Mouse (Mus musculus): ENCODE measurements around the gene Bhlhe23.

The Bhlhe23 gene

GRCm38 (mm10) chr2:180776793-180777192 lies at the start of gene Bhlhe23:
TSS of gene Bhlhe23 (minus strand) at chr2:180776900.
- no peak for DNase-seq (ENCODE audit: low read depth in 2 of 2, low spot score in 2 of 2)

DNA sequence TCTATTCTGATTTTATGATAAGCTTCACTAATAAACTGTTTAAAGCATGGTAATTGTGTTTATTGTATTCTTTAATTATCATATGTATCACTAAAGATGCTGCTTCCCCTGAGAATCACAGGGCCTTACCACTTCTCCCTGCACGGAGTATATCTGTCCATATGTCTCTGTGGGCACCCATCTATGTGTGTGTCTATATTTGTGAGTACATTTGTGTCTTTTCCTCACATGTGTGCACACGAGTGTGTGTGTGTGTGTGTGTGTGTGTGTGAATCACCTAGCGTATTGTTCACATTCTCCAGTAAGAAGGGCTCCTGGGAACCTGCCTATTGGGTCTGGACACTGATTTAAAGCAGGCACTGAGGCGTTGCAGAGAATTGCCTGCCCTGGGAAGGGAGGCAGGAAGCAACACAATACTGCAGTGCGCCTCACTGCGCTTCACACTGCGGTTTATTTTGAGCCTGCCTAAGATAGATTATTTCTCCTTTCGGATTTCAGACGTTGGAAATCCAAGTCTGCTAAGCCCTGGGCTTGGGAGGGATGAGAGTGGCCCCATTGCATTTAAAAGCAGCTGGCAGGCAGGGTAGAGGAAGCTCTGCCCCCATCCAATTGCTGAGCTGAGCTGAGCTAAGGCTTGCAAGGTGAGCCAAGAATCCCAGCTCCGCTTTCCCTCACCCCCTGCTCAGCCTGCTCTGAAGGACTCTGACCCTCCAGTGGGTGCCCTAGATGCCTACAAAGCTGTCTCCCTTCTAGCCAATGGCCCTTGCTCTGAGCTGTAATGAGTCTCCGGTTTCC lies 48.6 kb upstream of the Bhlhe23 start:
- DNase-seq (ENCODE audit: low read depth in 2 of 2, low spot score in 2 of 2) = no peak

- no peak for DNase-seq (ENCODE audit: low read depth in 2 of 2, low spot score in 2 of 2)
Observed at GRCm38 (mm10) chr2:180824724-180825123, 48.0 kb upstream of the Bhlhe23 start.

DNA sequence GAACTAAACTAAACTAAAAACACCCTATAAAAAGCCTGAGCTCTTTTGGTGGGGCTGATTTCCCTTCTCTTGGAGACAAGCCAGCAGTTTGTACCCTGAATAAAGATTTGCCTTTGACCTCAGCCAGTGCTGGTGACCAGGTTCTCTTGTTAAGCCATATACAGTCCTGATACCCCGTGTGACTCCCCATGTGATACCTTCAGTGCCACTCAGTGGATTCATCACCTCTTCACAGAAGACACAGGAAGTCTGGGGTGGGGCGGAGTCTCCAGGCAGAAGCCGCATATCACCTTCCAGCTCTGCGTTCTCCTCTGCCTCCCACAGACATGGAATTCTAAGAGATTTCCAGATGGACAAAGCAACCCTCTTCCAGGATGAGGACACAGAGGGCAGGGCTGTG lies 47.4 kb upstream of the Bhlhe23 start:
- DNase-seq (ENCODE audit: low read depth in 2 of 2, low spot score in 2 of 2) = no peak

DNA sequence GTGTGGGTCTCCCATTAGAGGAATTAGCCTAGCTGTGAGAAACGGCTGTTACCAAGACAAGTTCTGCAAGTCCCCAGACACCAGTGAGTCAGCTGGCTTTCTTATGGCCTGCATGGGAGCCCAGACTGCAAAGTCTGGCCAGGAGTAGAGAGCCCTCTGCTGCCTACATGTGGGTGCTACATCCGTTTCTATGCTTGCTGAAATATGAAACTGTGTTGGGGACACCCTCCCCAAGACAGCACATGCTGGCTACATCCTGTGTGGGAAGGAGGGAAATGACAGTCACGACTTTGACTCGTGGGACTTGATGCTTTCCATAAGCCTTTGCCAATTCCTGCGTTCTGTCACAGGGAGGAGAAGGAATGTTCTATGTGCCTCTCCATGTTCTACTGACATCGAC lies 45.8 kb upstream of the Bhlhe23 start:
- DNase-seq (ENCODE audit: low read depth in 2 of 2, low spot score in 2 of 2) = no peak

GRCm38 (mm10) chr2:180819504-180819903 lies 42.8 kb upstream of the Bhlhe23 start:
- DNase-seq (ENCODE audit: low read depth in 2 of 2, low spot score in 2 of 2) = no peak

- DNase-seq (ENCODE audit: low read depth in 2 of 2, low spot score in 2 of 2) = no peak
Observed at GRCm38 (mm10) chr2:180816440-180817065, 39.9 kb upstream of the Bhlhe23 start.

GRCm38 (mm10) chr2:180813982-180814568 lies 37.4 kb upstream of the Bhlhe23 start:
- DNase-seq (ENCODE audit: low read depth in 2 of 2, low spot score in 2 of 2) = no peak

DNA sequence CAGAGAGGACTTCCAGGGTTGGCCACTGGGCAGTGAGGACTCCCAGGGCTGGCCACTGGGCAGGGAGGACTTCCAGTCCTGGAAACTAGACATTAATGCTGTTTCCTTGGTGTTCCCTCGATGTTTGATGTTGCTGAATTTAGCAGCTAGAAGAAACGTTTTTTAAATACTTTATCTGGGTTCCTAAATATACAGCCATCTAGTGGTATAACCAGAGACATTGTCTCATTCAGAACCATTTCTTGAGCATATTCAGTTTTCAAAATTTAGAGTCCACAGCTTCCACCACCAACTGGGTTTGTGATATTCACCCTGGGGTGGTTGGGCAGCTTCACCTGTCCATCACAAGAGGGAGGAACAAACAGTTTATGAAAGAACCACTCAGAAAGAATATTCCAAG lies 34.3 kb upstream of the Bhlhe23 start:
- no peak for DNase-seq (ENCODE audit: low read depth in 2 of 2, low spot score in 2 of 2)

GRCm38 (mm10) chr2:180809510-180809909 lies 32.8 kb upstream of the Bhlhe23 start:
- no peak for DNase-seq (ENCODE audit: low read depth in 2 of 2, low spot score in 2 of 2)

DNA sequence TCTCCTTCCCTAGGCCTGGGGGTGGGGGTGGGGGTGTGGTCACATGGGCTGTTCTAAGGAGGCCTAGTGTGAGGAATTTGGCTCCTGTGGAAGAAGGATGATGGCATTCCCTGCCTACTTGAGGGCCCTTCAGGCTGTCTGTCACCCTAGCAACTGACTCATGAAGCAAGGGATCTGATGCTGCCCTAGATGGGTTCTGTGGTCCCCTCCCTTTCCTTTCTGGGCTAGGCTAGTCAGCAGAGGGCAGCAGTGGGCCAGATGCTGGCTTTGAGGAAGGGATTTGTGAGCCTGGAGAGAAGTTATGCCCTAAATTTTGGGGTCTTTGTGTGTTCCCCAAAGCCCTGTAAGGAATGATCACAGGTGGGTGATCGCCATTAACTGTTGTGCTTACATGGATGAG lies 29.3 kb upstream of the Bhlhe23 start:
- DNase-seq (ENCODE audit: low read depth in 2 of 2, low spot score in 2 of 2) = no peak

- DNase-seq (ENCODE audit: low read depth in 2 of 2, low spot score in 2 of 2) = no peak
Observed at GRCm38 (mm10) chr2:180796008-180796407, 19.3 kb upstream of the Bhlhe23 start.

GRCm38 (mm10) chr2:180795597-180795996 lies 18.9 kb upstream of the Bhlhe23 start:
- no peak for DNase-seq (ENCODE audit: low read depth in 2 of 2, low spot score in 2 of 2)

DNA sequence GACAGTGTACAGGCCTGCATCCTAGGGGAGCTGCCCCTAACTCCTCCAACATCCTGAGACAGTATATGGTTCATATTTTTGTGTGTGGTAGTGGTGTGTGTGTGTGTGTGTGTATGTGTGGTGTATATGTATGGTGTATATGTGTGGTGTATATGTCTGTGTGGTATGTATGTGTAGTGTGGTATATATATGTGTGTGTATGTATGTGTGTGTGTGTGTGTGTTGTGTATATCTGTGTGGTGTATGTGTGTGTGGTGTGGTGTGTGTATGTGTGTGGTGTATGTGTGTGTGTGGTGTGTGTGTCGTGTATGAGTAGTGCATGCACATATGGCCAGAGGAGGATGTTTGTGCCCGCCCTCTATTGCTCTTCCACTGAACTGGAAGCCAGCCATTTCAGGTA lies 17.7 kb upstream of the Bhlhe23 start:
- no peak for DNase-seq (ENCODE audit: low read depth in 2 of 2, low spot score in 2 of 2)

DNA sequence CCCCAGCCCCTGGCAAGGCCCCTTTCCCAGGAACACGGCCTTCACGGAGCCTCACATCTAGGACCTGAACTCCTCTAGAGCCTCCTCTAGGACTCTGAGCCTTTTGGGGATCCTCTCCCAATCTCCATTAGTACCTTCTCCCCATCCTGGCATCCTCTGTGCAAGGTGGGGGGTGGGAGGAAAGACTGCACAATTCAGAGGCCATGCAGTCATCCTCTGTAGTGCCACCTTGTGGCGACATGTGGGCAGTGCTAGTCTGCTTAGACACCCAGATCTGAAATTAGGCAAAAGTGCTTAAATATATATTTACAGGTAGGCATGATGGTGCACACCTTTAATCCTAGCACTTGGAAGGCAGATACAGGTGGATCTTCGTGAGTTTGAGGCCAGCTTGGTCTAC lies 15.0 kb upstream of the Bhlhe23 start:
- peak; percentile 6 to 17 for DNase-seq (ENCODE audit: low read depth in 2 of 2, low spot score in 2 of 2)

DNA sequence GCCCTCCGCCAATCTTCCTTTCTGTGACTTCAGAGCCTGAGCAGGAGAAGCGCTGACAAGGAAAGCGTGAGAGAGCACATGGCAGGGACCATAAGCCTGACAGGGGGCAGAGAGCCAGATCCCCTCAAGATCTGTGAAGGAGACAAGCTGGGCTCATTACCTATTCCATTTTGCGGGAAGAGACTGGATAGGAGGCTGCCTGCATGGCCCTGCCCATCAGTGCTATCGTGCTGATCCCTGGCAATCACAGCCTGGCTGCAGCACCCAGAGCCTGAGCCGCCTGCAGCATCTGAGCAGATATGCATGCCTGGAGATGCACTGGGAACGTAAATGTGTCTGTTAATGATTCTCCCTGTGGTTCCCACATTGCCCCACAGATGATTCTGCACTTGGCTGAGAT lies 12.1 kb upstream of the Bhlhe23 start:
- DNase-seq (ENCODE audit: low read depth in 2 of 2, low spot score in 2 of 2) = no peak

DNA sequence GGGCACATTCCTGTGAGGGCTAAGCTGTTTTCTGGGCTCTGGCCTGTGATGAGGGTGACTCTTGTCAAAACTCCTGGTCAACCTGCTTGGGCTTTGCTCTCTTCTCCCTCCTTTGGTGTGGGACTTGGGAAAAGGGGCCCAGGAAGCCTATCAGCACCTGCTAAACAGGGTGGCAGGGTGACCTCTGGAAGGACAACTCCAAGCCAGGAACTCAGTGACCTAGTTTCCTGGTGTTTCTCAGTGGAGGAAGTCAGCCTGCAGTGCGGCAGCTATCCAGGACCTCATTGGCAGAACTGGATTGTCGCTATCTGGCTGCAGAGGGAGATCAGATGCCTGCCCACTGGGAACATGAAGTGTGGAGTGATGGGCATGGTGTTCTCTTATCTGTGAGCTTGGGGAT lies 11.7 kb upstream of the Bhlhe23 start:
- no peak for DNase-seq (ENCODE audit: low read depth in 2 of 2, low spot score in 2 of 2)

- no peak for DNase-seq (ENCODE audit: low read depth in 2 of 2, low spot score in 2 of 2)
Observed at GRCm38 (mm10) chr2:180787566-180788232, 11.0 kb upstream of the Bhlhe23 start.

DNA sequence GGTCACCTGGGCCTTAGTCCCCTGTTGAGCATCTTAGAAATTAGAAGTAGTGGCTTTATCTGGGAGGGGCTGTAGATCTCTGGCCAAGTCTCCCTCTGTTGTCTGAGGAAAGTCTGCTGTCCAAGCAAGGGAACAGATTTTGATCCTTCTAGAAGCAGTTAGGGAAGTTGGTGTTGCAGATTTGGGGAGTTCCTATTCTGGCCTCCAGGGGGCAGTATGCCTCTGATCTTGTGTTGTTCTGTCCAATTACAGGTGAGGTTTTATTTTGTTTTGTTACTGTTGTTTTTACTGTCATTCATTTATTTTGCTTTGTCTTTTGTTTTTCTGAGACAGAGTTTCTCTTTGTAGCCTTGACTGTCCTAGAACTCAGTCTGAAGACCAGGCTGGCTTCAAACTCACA lies 10.0 kb upstream of the Bhlhe23 start:
- peak; percentile 21 to 36 for DNase-seq (ENCODE audit: low read depth in 2 of 2, low spot score in 2 of 2)

GRCm38 (mm10) chr2:180780282-180780681 lies 3.6 kb upstream of the Bhlhe23 start:
- no peak for DNase-seq (ENCODE audit: low read depth in 2 of 2, low spot score in 2 of 2)

- peak; percentile 57 for DNase-seq (ENCODE audit: low read depth in 2 of 2, low spot score in 2 of 2)
Observed at GRCm38 (mm10) chr2:180779226-180780104, 2.8 kb upstream of the Bhlhe23 start.
